Mouse (Mus musculus): ENCODE measurements around the gene Nisch. TPM values are rescaled to one million over a fixed set of nuclear protein-coding genes. Genes with fewer than 3 reads are reported as not detected.
A peak's percentile ranks its signal among the peaks of the same experiment; 100 is the strongest.

Nisch gene
- total and polyA plus RNA-seq, 2 experiments from 2014 or later, result 274 to 398 TPM

- H3K36me3 ChIP-seq (ENCODE audit: insufficient read depth, low read length), result peaks cover 14% of the 10 kb centered on the region
These were observed 81.0 kb downstream of the Nisch start for GRCm38 (mm10) chr14:31135495-31136410.

GRCm38 (mm10) chr14:31134015-31135000, 82.4 kb downstream of the Nisch start:
- TF ChIP-seq CTCF (IDR thresholded peaks at IDR 0.05), result no peak
- ATAC-seq (ENCODE audit: low FRiP score) (no peak), DNase-seq (ENCODE audit: low spot score) (peak; percentile 81)
- Histone ChIP-seq H3K4me2 (ENCODE audit: low read depth, low read length, poor library complexity, severe bottlenecking) (no peak overlapping the region), H3K36me3 (ENCODE audit: insufficient read depth, low read length) (peaks cover 14% of the 10 kb centered on the region), H3K4me1 (ENCODE audit: insufficient read depth, low read length) (0 out of 2 replicates have a peak, but pooled peaks cover 5% of the 10 kb centered on the region), H3K9me3 (ENCODE audit: low read length) (no peaks in the 10 kb centered on the region), H3K27ac (ENCODE audit: low read depth, low read length) (no peak overlapping the region), H3K4me3 (ENCODE audit: low read depth, low read length) (no peak overlapping the region), H3K9ac (replicated peaks; ENCODE audit: low read length, poor library complexity, severe bottlenecking) (no peak overlapping the region), H3K27me3 (ENCODE audit: insufficient read depth, low read length) (no peaks in the 10 kb centered on the region)
- WGBS, result 75% methylated on average over 25 of the region's 25 CpGs

More at GRCm38 (mm10) chr14:31135495-31136410, 81.0 kb downstream of the Nisch start:
- H3K4me1 ChIP-seq (ENCODE audit: insufficient read depth, low read length), result no peaks in the 10 kb centered on the region
- H3K9ac ChIP-seq (replicated peaks; ENCODE audit: low read length, poor library complexity, severe bottlenecking), result no peak overlapping the region
- DNase-seq (ENCODE audit: low spot score), result no peak
- H3K9me3 ChIP-seq (ENCODE audit: low read length), result no peaks in the 10 kb centered on the region
- WGBS, result 96% methylated on average over 34 of the region's 34 CpGs
- ATAC-seq (ENCODE audit: low FRiP score), result no peak
- H3K27ac ChIP-seq (ENCODE audit: low read depth, low read length), result no peak overlapping the region
- H3K4me3 ChIP-seq (ENCODE audit: low read depth, low read length), result no peak overlapping the region
- no peak for TF ChIP-seq CTCF (IDR thresholded peaks at IDR 0.05)
- H3K4me2 ChIP-seq (ENCODE audit: low read depth, low read length, poor library complexity, severe bottlenecking), result no peak overlapping the region
- H3K27me3 ChIP-seq (ENCODE audit: insufficient read depth, low read length), result no peaks in the 10 kb centered on the region

- Histone ChIP-seq H3K4me1 (ENCODE audit: insufficient read depth, low read length) (0 out of 2 replicates have a peak, but pooled peaks cover 5% of the 10 kb centered on the region), H3K36me3 (ENCODE audit: insufficient read depth, low read length) (peaks cover 5% of the 10 kb centered on the region; the same call in 1 of the 2 replicates), H3K27ac (ENCODE audit: low read depth, low read length) (no peak overlapping the region), H3K9me3 (ENCODE audit: low read length) (no peaks in the 10 kb centered on the region), H3K9ac (replicated peaks; ENCODE audit: low read length, poor library complexity, severe bottlenecking) (no peak overlapping the region), H3K4me2 (ENCODE audit: low read depth, low read length, poor library complexity, severe bottlenecking) (no peak overlapping the region), H3K4me3 (ENCODE audit: low read depth, low read length) (no peak overlapping the region), H3K27me3 (ENCODE audit: insufficient read depth, low read length) (no peaks in the 10 kb centered on the region)
- peak; percentile 22 for DNase-seq (ENCODE audit: low spot score)
- no peak for ATAC-seq (ENCODE audit: low FRiP score)
- 74% methylated on average over 11 of the region's 11 CpGs for whole genome bisulfite sequencing
- TF ChIP-seq CTCF (IDR thresholded peaks at IDR 0.05), result no peak
These were observed 83.6 kb downstream of the Nisch start for GRCm38 (mm10) chr14:31133023-31133665.

GRCm38 (mm10) chr14:31132491-31132975, 84.2 kb downstream of the Nisch start:
- H3K4me1 ChIP-seq (ENCODE audit: insufficient read depth, low read length), result 0 out of 2 replicates have a peak, but pooled peaks cover 5% of the 10 kb centered on the region
- no peaks in the 10 kb centered on the region for H3K27me3 ChIP-seq (ENCODE audit: insufficient read depth, low read length)
- H3K27ac ChIP-seq (ENCODE audit: low read depth, low read length), result no peak overlapping the region
- peak overlapping the region; percentile 77 for H3K4me2 ChIP-seq (ENCODE audit: low read depth, low read length, poor library complexity, severe bottlenecking)
- DNase-seq (ENCODE audit: low spot score), result no peak
- peaks cover 5% of the 10 kb centered on the region; the same call in 1 of the 2 replicates for H3K36me3 ChIP-seq (ENCODE audit: insufficient read depth, low read length)
- 87% methylated on average over 7 of the region's 7 CpGs for WGBS
- no peak for ATAC-seq (ENCODE audit: low FRiP score)
- no peak overlapping the region for H3K9ac ChIP-seq (replicated peaks; ENCODE audit: low read length, poor library complexity, severe bottlenecking)
- no peak for TF ChIP-seq CTCF (IDR thresholded peaks at IDR 0.05)
- no peaks in the 10 kb centered on the region for H3K9me3 ChIP-seq (ENCODE audit: low read length)
- no peak overlapping the region for H3K4me3 ChIP-seq (ENCODE audit: low read depth, low read length)

- ATAC-seq (ENCODE audit: low FRiP score), result no peak
- Histone ChIP-seq H3K27ac (ENCODE audit: low read depth, low read length) (no peak overlapping the region), H3K4me3 (ENCODE audit: low read depth, low read length) (peak overlapping the region; percentile 70), H3K27me3 (ENCODE audit: insufficient read depth, low read length) (no peaks in the 10 kb centered on the region), H3K4me2 (ENCODE audit: low read depth, low read length, poor library complexity, severe bottlenecking) (peak overlapping the region; percentile 77), H3K9me3 (ENCODE audit: low read length) (no peaks in the 10 kb centered on the region), H3K4me1 (ENCODE audit: insufficient read depth, low read length) (peaks cover 8% of the 10 kb centered on the region; the same call in 1 of the 2 replicates), H3K36me3 (ENCODE audit: insufficient read depth, low read length) (peaks cover 3% of the 10 kb centered on the region; the same call in 1 of the 2 replicates), H3K9ac (replicated peaks; ENCODE audit: low read length, poor library complexity, severe bottlenecking) (peak overlapping the region; percentile 83)
- peak; percentile 26 for DNase-seq (ENCODE audit: low spot score)
- 10% methylated on average over 6 of the region's 6 CpGs for WGBS
- TF ChIP-seq CTCF (IDR thresholded peaks at IDR 0.05), result no peak
These were observed 84.7 kb downstream of the Nisch start for GRCm38 (mm10) chr14:31132031-31132430.
